Mouse (Mus musculus): ENCODE data around the gene Elobl. TPM values are rescaled to one million over a fixed set of nuclear protein-coding genes. Genes with fewer than 3 reads are reported as not detected.

Elobl gene
- polyA plus RNA-seq, 1 experiment from 2014 or later: not detected

GRCm38 (mm10) chr11:88953582-88953981, 13.1 kb downstream of the Elobl start:
- no peaks in the 10 kb centered on the region for H3K9me3 ChIP-seq (replicated peaks)
- no peak overlapping the region for H3K4me2 ChIP-seq
- no peak overlapping the region for H3K9ac ChIP-seq
- no peak overlapping the region for H3K27ac ChIP-seq (ENCODE audit: poor library complexity, severe bottlenecking)
- H3K4me1 ChIP-seq (replicated peaks): 0 out of 2 replicates have a peak, but pooled peaks cover 3% of the 10 kb centered on the region
- no peaks in the 10 kb centered on the region for H3K27me3 ChIP-seq (replicated peaks)
- peaks cover 8% of the 10 kb centered on the region for H3K36me3 ChIP-seq
- 88% methylated on average over 3 of the region's 3 CpGs for WGBS
- no peak for ATAC-seq (ENCODE audit: insufficient number of reproducible peaks, low FRiP score)
- H3K4me3 ChIP-seq: no peak overlapping the region

GRCm38 (mm10) chr11:88952117-88952516, 14.6 kb downstream of the Elobl start:
- Histone ChIP-seq H3K9ac (no peak overlapping the region), H3K27me3 (replicated peaks) (no peaks in the 10 kb centered on the region), H3K4me3 (no peak overlapping the region), H3K27ac (ENCODE audit: poor library complexity, severe bottlenecking) (no peak overlapping the region), H3K4me1 (replicated peaks) (0 out of 2 replicates have a peak, but pooled peaks cover 3% of the 10 kb centered on the region), H3K4me2 (no peak overlapping the region), H3K36me3 (peaks cover 8% of the 10 kb centered on the region), H3K9me3 (replicated peaks) (no peaks in the 10 kb centered on the region)
- ATAC-seq (ENCODE audit: insufficient number of reproducible peaks, low FRiP score): no peak
- WGBS: 87% methylated on average over 5 of the region's 5 CpGs

GRCm38 (mm10) chr11:88951576-88951975, 15.2 kb downstream of the Elobl start:
- no peak overlapping the region for H3K9ac ChIP-seq
- H3K27ac ChIP-seq (ENCODE audit: poor library complexity, severe bottlenecking): no peak overlapping the region
- H3K4me2 ChIP-seq: no peak overlapping the region
- WGBS: 92% methylated on average over 2 of the region's 2 CpGs
- no peak overlapping the region for H3K4me3 ChIP-seq
- 0 out of 2 replicates have a peak, but pooled peaks cover 3% of the 10 kb centered on the region for H3K4me1 ChIP-seq (replicated peaks)
- H3K27me3 ChIP-seq (replicated peaks): no peaks in the 10 kb centered on the region
- no peaks in the 10 kb centered on the region for H3K9me3 ChIP-seq (replicated peaks)
- no peak for ATAC-seq (ENCODE audit: insufficient number of reproducible peaks, low FRiP score)
- H3K36me3 ChIP-seq: peaks cover 13% of the 10 kb centered on the region

GRCm38 (mm10) chr11:88950640-88951250, 16.0 kb downstream of the Elobl start:
- Histone ChIP-seq H3K27ac (ENCODE audit: poor library complexity, severe bottlenecking) (no peak overlapping the region), H3K9ac (no peak overlapping the region), H3K36me3 (peaks cover 20% of the 10 kb centered on the region), H3K4me3 (no peak overlapping the region), H3K4me2 (no peak overlapping the region), H3K4me1 (replicated peaks) (0 out of 2 replicates have a peak, but pooled peaks cover 5% of the 10 kb centered on the region), H3K9me3 (replicated peaks) (no peaks in the 10 kb centered on the region), H3K27me3 (replicated peaks) (no peaks in the 10 kb centered on the region)
- WGBS: 69% methylated on average over 13 of the region's 13 CpGs
- no peak for ATAC-seq (ENCODE audit: insufficient number of reproducible peaks, low FRiP score)

DNA sequence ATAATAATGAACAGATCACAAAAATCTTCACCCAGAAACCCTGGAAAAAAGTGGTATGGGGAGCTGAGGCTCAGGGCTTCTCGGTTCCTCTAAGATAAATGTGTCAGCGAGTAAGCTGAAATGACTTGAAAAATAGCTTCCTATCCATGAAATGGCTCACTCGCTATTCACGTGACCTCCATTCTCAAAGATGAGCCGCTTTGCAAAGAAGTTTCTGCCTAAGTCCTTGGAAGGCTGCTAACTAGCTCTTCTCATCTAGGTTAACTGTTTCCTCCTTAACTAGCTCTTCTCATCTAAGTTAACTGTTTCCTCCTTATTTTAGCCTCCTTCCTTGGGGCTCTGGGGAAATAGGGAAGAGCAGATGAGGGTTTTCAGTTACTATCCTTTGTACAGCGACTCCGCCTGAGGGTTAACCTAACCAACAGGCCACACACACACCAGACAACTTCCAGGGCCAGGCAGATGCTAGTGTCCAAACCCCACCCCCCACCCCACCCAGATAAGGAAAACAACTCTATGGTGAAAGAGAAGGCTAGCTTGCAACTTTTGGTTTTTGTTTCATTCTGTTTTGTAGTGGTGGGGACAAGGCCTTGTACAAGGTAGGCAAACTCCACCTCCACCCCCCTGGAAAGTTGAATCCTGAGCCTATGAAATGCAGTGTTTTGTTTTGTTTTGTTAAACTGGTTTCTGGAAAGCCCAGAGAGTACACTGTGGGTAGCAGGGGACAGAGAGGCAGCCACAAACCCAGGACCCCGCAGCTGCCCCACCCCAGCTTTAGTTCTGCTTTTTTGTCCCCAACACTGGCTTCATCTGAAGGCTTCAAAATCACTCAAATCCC, 16.7 kb downstream of the Elobl start:
- H3K27ac ChIP-seq (ENCODE audit: poor library complexity, severe bottlenecking): no peak overlapping the region
- H3K9ac ChIP-seq: no peak overlapping the region
- no peaks in the 10 kb centered on the region for H3K9me3 ChIP-seq (replicated peaks)
- no peak overlapping the region for H3K4me2 ChIP-seq
- WGBS: 80% methylated on average over 8 of the region's 8 CpGs
- peaks cover 26% of the 10 kb centered on the region for H3K36me3 ChIP-seq
- H3K27me3 ChIP-seq (replicated peaks): no peaks in the 10 kb centered on the region
- ATAC-seq (ENCODE audit: insufficient number of reproducible peaks, low FRiP score): no peak
- H3K4me3 ChIP-seq: no peak overlapping the region
- 0 out of 2 replicates have a peak, but pooled peaks cover 5% of the 10 kb centered on the region for H3K4me1 ChIP-seq (replicated peaks)

GRCm38 (mm10) chr11:88948896-88949295, 17.8 kb downstream of the Elobl start:
- ATAC-seq (ENCODE audit: insufficient number of reproducible peaks, low FRiP score): no peak

GRCm38 (mm10) chr11:88945971-88946585, 20.7 kb downstream of the Elobl start:
- no peak for ATAC-seq (ENCODE audit: insufficient number of reproducible peaks, low FRiP score)
- Histone ChIP-seq H3K27me3 (replicated peaks) (no peaks in the 10 kb centered on the region), H3K9ac (no peak overlapping the region), H3K4me2 (no peak overlapping the region), H3K4me3 (no peak overlapping the region), H3K9me3 (replicated peaks) (no peaks in the 10 kb centered on the region), H3K27ac (ENCODE audit: poor library complexity, severe bottlenecking) (no peak overlapping the region), H3K4me1 (replicated peaks) (0 out of 2 replicates have a peak, but pooled peaks cover 3% of the 10 kb centered on the region), H3K36me3 (peaks cover 41% of the 10 kb centered on the region)
- 57% methylated on average over 8 of the region's 8 CpGs for WGBS

More at GRCm38 (mm10) chr11:88948896-88949295, 17.8 kb downstream of the Elobl start:
- Histone ChIP-seq H3K27ac (ENCODE audit: poor library complexity, severe bottlenecking) (no peak overlapping the region), H3K4me1 (replicated peaks) (0 out of 2 replicates have a peak, but pooled peaks cover 3% of the 10 kb centered on the region), H3K4me3 (no peak overlapping the region), H3K9ac (no peak overlapping the region), H3K4me2 (no peak overlapping the region), H3K9me3 (replicated peaks) (no peaks in the 10 kb centered on the region), H3K36me3 (peaks cover 37% of the 10 kb centered on the region), H3K27me3 (replicated peaks) (no peaks in the 10 kb centered on the region)
- WGBS: 74% methylated on average over 8 of the region's 8 CpGs

- Histone ChIP-seq H3K27me3 (replicated peaks) (no peaks in the 10 kb centered on the region), H3K9me3 (replicated peaks) (no peaks in the 10 kb centered on the region), H3K36me3 (peaks cover 48% of the 10 kb centered on the region), H3K4me2 (no peak overlapping the region), H3K27ac (ENCODE audit: poor library complexity, severe bottlenecking) (no peak overlapping the region), H3K4me3 (no peak overlapping the region), H3K4me1 (replicated peaks) (0 out of 2 replicates have a peak, but pooled peaks cover 3% of the 10 kb centered on the region), H3K9ac (no peak overlapping the region)
- ATAC-seq (ENCODE audit: insufficient number of reproducible peaks, low FRiP score): no peak
- WGBS: 72% methylated on average over 12 of the region's 12 CpGs
These were observed 25.2 kb downstream of the Elobl start for GRCm38 (mm10) chr11:88941489-88941888.

- no peak overlapping the region for H3K9ac ChIP-seq
- no peaks in the 10 kb centered on the region for H3K27me3 ChIP-seq (replicated peaks)
- 89% methylated on average over 4 of the region's 4 CpGs for WGBS
- no peaks in the 10 kb centered on the region for H3K4me1 ChIP-seq (replicated peaks)
- no peak overlapping the region for H3K27ac ChIP-seq (ENCODE audit: poor library complexity, severe bottlenecking)
- H3K4me2 ChIP-seq: no peak overlapping the region
- peaks cover 38% of the 10 kb centered on the region for H3K36me3 ChIP-seq
- no peak for ATAC-seq (ENCODE audit: insufficient number of reproducible peaks, low FRiP score)
- no peak overlapping the region for H3K4me3 ChIP-seq
- no peaks in the 10 kb centered on the region for H3K9me3 ChIP-seq (replicated peaks)
These were observed 27.1 kb downstream of the Elobl start for GRCm38 (mm10) chr11:88939634-88940033.

DNA sequence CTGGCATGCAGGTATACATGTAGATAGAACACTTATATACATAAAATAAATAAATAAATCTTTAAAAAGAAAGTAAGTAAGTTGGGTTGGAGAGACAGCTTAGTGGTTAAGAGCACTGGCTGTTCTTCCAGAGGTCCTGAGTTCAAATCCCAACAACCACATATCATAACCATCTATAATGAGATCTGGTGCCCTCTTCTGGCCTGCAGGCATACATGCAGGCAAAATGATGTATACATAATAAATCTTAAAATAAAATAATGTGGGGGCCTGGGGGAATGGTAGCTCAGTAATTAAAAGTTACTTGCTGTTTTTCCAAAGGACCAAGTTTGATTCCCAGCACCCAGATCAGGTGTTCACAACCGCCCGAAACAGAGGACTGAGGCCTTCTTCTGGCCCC, 28.0 kb downstream of the Elobl start:
- Histone ChIP-seq H3K4me3 (no peak overlapping the region), H3K9me3 (replicated peaks) (no peaks in the 10 kb centered on the region), H3K9ac (no peak overlapping the region), H3K4me1 (replicated peaks) (no peaks in the 10 kb centered on the region), H3K27ac (ENCODE audit: poor library complexity, severe bottlenecking) (no peak overlapping the region), H3K36me3 (peaks cover 37% of the 10 kb centered on the region), H3K4me2 (no peak overlapping the region), H3K27me3 (replicated peaks) (no peaks in the 10 kb centered on the region)
- 93% methylated on average over 2 of the region's 2 CpGs for WGBS
- ATAC-seq (ENCODE audit: insufficient number of reproducible peaks, low FRiP score): no peak

DNA sequence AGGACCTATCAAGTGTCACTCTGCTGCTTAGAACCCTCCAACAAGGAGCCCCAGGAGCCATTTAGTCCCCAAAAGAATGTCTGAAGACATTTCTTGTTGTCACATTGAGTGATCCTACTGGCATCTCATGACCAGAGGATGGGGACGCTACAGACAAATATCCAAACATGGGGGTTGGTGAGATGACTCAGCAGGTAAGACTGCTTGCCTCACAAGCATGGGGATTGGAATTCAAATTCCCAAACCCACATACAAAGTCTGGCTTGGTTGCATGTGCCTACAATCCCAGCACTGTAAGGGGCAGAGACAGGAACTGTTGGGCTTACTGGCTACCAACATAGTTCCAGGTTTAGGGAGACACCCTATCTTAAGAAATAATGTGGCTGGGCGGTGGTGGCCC, 28.8 kb downstream of the Elobl start:
- ATAC-seq (ENCODE audit: insufficient number of reproducible peaks, low FRiP score): no peak
- no peak overlapping the region for H3K9ac ChIP-seq
- no peak overlapping the region for H3K4me3 ChIP-seq
- no peaks in the 10 kb centered on the region for H3K27me3 ChIP-seq (replicated peaks)
- WGBS: 84% methylated on average over 2 of the region's 2 CpGs
- H3K4me2 ChIP-seq: no peak overlapping the region
- no peak overlapping the region for H3K27ac ChIP-seq (ENCODE audit: poor library complexity, severe bottlenecking)
- H3K9me3 ChIP-seq (replicated peaks): no peaks in the 10 kb centered on the region
- peaks cover 40% of the 10 kb centered on the region for H3K36me3 ChIP-seq
- no peaks in the 10 kb centered on the region for H3K4me1 ChIP-seq (replicated peaks)
